Mouse (Mus musculus) kidney, postnatal 25 days (tissue): ENCODE measurements at regions not wholly inside any gene's neighbourhood (a gene's known extent, or its start where the extent isn't known, plus 50 kb on each side); places are given as distances from the start of the nearest gene placed in this dataset.

Source experiments
- DNase-seq, 2 experiments: peaks; one replicate each; pipeline ENCODE4 v3.0.0; 2021; ENCODE audit warnings: mixed read lengths in 2 of 2

GRCm38 (mm10) chr9:6608428-6609283 is 339.0 kb upstream of the Ddi1 start:
- no peak for DNase-seq
